Mouse (Mus musculus) left cerebral cortex, adult 11 months (tissue): ENCODE measurements around the gene Nrap.
A peak's percentile ranks its signal among the peaks of the same experiment; 100 is the strongest.
"Not testable (repeated sequence)": the region's sequence is repeated elsewhere in the genome, so short reads cannot be mapped to it uniquely, and the experiment has no call there.

Experiments used
- DNase-seq: peaks from one replicate; pipeline ENCODE4 v3.0.0; 2022; ENCODE audit warnings: low spot score

Gene Nrap

GRCm38 (mm10) chr19:56366168-56366567 lies 23.7 kb downstream of the Nrap start:
- no peak for DNase-seq

- DNase-seq: no peak
These were observed 25.3 kb downstream of the Nrap start for GRCm38 (mm10) chr19:56364563-56364962.

GRCm38 (mm10) chr19:56363721-56364460 lies 25.9 kb downstream of the Nrap start:
- no peak for DNase-seq

- no peak for DNase-seq
These were observed 30.9 kb downstream of the Nrap start for GRCm38 (mm10) chr19:56358890-56359289.

GRCm38 (mm10) chr19:56357374-56357708 lies 32.5 kb downstream of the Nrap start:
- not testable (repeated sequence) for DNase-seq

- peak; percentile 59 for DNase-seq
These were observed 33.1 kb downstream of the Nrap start for GRCm38 (mm10) chr19:56356480-56357373.

GRCm38 (mm10) chr19:56355201-56355600 lies 34.6 kb downstream of the Nrap start:
- no peak for DNase-seq

- no peak for DNase-seq
These were observed 36.1 kb downstream of the Nrap start for GRCm38 (mm10) chr19:56353689-56354088.

GRCm38 (mm10) chr19:56349295-56349694 lies 40.5 kb downstream of the Nrap start:
- DNase-seq: no peak

GRCm38 (mm10) chr19:56346750-56347149 lies 43.1 kb downstream of the Nrap start:
- no peak for DNase-seq

- peak; percentile 26 for DNase-seq
These were observed 43.8 kb downstream of the Nrap start for GRCm38 (mm10) chr19:56346016-56346415.

- peak; percentile 36 for DNase-seq
These were observed 45.8 kb downstream of the Nrap start for GRCm38 (mm10) chr19:56343869-56344563.

- DNase-seq: no peak
These were observed 47.8 kb downstream of the Nrap start for GRCm38 (mm10) chr19:56342006-56342405.

GRCm38 (mm10) chr19:56336826-56337225 lies 53.0 kb downstream of the Nrap start:
- no peak for DNase-seq

- DNase-seq: no peak
These were observed 53.5 kb downstream of the Nrap start for GRCm38 (mm10) chr19:56336321-56336720.

GRCm38 (mm10) chr19:56326243-56326855 lies 63.5 kb downstream of the Nrap start:
- DNase-seq: no peak

GRCm38 (mm10) chr19:56325676-56326075 lies 64.2 kb downstream of the Nrap start:
- no peak for DNase-seq

GRCm38 (mm10) chr19:56321303-56321920 lies 68.4 kb downstream of the Nrap start:
- DNase-seq: no peak

GRCm38 (mm10) chr19:56320186-56320860 lies 69.5 kb downstream of the Nrap start:
- no peak for DNase-seq

- no peak for DNase-seq
These were observed 70.2 kb downstream of the Nrap start for GRCm38 (mm10) chr19:56319629-56320028.

- no peak for DNase-seq
These were observed 70.6 kb downstream of the Nrap start for GRCm38 (mm10) chr19:56319219-56319618.
